Mouse (Mus musculus) lung, postnatal 0 days (tissue): ENCODE data around the gene Mrps14.

Experiments used
- CTCF ChIP-seq: IDR thresholded peaks from 2 replicates; pipeline ENCODE4 v1.5.1; 2016; ENCODE audit warnings: antibody characterized with exemption, mild to moderate bottlenecking
- EP300 ChIP-seq: IDR thresholded peaks from 2 replicates; pipeline ENCODE4 v1.6.1; 2016; ENCODE audit warnings: antibody characterized with exemption, mild to moderate bottlenecking, control low read depth

GRCm38 (mm10) chr1:160244689-160245088, 49.7 kb downstream of the Mrps14 start:
- no peak for TF ChIP-seq CTCF
- no peak for TF ChIP-seq EP300
